Mouse (Mus musculus) megakaryocyte, embryonic 14.5 days (primary cell): ENCODE data around the gene Hip1r. TPM values are rescaled to one million over a fixed set of nuclear protein-coding genes. Genes with fewer than 3 reads are reported as not detected.
A peak's percentile ranks its signal among the peaks of the same experiment; 100 is the strongest.

Experiments
- H3K27me3 ChIP-seq: replicated peaks from 2 replicates; pipeline ENCODE3; 2012; ENCODE audit warnings: inconsistent platforms
- H3K36me3 ChIP-seq: replicated peaks from 2 replicates; pipeline ENCODE3; 2012; ENCODE audit warnings: low read length, inconsistent platforms, mixed read lengths
- H3K4me1 ChIP-seq: 2 replicates; pipeline ENCODE4 v1.6.1; 2012; ENCODE audit warnings: inconsistent platforms
- H3K4me3 ChIP-seq: replicated peaks from 2 replicates; pipeline ENCODE3; 2012; ENCODE audit warnings: moderate library complexity, mild to moderate bottlenecking, inconsistent platforms
- H3K9me3 ChIP-seq: 2 replicates; pipeline ENCODE4 v1.6.1; 2012; ENCODE audit warnings: inconsistent platforms
- FLI1 ChIP-seq: IDR thresholded peaks from 2 replicates; pipeline ENCODE4 v1.6.1; 2012; ENCODE audit warnings: low read length, inconsistent platforms, mixed read lengths
- GATA1 ChIP-seq: IDR thresholded peaks from 3 replicates; pipeline ENCODE4 v1.6.1; 2012; ENCODE audit warnings: mixed read lengths, low read length, inconsistent platforms, borderline replicate concordance
- polyA plus RNA-seq: library from polyadenylated mRNA; stranded (reverse); fragments of >175 nt; gene quantifications from 2 replicates; pipeline ENCODE4 v1.2.3, GENCODE M21; 2012; ENCODE audit warnings: low replicate concordance; ENCODE audit not compliant: insufficient read depth

Hip1r gene
- polyA plus RNA-seq, 1 experiment: 11.0 TPM

DNA sequence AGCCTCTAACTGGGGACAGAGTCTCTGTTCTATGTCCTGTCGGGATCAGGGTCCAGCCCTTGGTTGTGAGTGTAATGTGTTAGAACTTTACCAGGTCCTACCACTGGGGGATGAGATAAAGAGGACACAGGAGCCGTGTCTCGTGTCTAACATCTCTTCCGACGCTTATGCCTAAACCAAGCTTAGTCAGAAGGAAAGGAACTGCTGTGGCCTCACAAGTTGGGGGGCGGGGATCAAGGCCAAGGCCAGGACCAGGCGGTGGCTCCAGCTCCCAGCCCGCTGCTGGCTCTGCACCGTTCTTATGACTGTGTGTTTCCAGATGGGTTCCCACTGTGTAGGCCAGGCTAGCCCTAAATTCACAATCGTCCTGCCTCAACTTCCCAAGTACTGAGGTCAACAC, 39.5 kb downstream of the Hip1r start:
- H3K4me3 ChIP-seq: peak overlapping the region; percentile 89
- H3K4me1 ChIP-seq: peaks cover 97% of the 10 kb centered on the region
- TF ChIP-seq GATA1: no peak
- TF ChIP-seq FLI1: no peak
- no peaks in the 10 kb centered on the region for H3K27me3 ChIP-seq
- peaks cover 93% of the 10 kb centered on the region for H3K36me3 ChIP-seq
- no peaks in the 10 kb centered on the region for H3K9me3 ChIP-seq

DNA sequence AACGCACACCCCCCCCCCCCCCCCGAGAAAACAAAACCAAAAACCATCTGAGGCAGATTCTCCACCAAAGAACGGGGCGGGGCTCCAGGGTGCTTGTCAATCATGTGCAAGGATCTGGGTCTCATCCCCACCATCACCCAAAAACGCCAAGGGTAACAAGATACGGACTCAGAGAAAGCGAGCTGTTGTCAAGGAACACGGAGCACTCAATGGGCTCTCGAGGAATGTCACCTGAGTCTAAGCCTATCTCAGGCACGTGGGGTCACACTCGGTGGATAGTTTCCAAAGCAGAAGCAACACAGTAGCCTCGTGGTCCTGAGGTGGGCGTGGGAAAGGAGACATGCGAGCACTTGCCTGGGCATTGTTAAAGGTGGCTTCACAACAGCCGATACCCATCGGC, 40.3 kb downstream of the Hip1r start:
- Histone ChIP-seq H3K27me3 (no peaks in the 10 kb centered on the region), H3K9me3 (no peaks in the 10 kb centered on the region), H3K4me1 (peaks cover 98% of the 10 kb centered on the region), H3K4me3 (peak overlapping the region; percentile 57), H3K36me3 (peaks cover 88% of the 10 kb centered on the region)
- TF ChIP-seq GATA1 (no peak), FLI1 (no peak)

DNA sequence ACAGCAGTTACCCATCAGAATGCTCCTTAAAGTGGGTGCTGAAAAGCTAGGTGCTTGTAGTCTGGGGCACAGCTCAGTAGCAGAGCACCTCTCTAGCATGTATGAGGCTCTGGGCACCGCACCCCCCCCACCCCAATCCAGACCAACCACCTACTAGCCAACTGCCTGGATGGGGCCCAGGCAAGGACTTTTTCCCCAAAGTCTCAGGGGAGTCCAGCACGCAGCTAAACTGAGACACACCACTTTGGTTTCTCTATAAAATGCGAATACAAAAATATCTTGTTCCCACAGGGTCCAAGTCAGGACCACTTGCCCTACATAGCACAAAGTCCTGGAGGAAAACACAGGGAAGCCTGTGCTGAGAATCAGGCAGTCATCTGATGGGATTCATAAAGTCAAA, 40.8 kb downstream of the Hip1r start:
- Histone ChIP-seq H3K4me3 (peak overlapping the region; percentile 57), H3K36me3 (peaks cover 83% of the 10 kb centered on the region), H3K4me1 (peaks cover 98% of the 10 kb centered on the region), H3K27me3 (no peaks in the 10 kb centered on the region), H3K9me3 (no peaks in the 10 kb centered on the region)
- TF ChIP-seq FLI1: no peak
- TF ChIP-seq GATA1: no peak

DNA sequence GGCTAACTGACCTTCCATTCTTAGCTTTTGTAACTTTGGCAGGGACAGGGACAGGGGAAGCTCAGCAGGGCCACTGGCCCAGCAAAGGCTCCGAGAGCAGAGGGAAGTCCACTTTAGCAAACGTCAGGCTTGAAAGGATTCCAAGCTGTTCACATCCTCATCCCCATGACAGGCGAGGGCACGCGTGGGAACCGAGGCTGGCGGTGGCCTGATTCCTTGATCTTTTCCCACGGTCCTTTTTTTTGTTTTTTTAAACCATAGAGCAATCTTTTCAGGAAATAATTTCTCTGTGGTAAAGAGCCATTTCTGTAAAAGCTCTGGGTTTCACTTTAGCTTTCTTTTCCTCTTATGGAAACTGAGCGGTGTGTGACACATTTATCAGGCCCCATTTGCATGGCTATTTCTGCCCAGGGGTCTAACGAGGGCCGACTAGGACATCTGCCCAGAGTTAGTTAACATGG, 41.4 kb downstream of the Hip1r start:
- Histone ChIP-seq H3K4me3 (peak overlapping the region; percentile 81), H3K27me3 (no peaks in the 10 kb centered on the region), H3K36me3 (peaks cover 80% of the 10 kb centered on the region), H3K9me3 (no peaks in the 10 kb centered on the region), H3K4me1 (peaks cover 100% of the 10 kb centered on the region)
- TF ChIP-seq FLI1 (no peak), GATA1 (no peak)

DNA sequence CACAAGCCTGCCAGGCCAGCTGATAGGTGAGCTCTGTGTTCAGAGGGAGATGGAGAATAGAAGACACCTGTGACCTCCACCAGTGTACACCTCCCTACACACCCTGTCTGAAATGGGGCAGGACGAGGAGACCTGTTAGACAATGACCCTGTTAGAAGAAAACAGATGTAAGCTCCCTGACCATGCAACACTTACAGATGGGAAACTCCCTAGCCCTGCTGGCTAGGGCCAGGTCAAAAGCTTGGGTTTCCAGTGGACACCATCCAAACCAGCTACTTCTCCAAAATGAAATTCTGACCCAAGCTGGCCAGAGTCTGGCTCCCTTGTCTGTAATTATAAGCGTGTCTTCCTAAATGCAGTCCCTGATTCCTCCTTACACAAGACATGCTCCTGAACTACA, 42.3 kb downstream of the Hip1r start:
- Histone ChIP-seq H3K36me3 (peaks cover 80% of the 10 kb centered on the region), H3K4me1 (peaks cover 100% of the 10 kb centered on the region), H3K27me3 (no peaks in the 10 kb centered on the region)

DNA sequence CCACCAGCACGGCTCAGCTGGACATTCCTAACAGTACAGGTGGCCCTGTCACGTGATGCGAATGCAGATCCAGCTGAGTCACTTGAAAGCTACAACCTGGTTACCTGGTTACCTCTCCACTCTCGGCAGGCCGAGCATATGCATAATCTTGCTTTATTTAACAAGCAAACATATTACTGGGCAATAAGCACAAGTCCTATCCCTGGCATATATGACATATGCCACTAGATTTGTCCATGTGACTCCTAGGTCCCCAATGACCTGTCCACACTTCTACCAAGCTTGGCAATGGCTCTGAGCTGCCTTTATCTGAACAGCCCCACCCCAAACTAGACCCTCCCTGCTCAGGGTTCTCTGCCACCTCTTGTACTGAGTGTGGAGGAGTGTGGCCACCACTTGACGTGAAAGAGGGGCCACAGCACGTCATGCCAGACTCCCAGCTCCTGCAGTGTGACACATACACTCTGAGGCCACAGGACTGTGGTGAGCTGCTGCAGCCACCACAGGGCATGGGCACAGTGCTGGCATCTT, 42.9 kb downstream of the Hip1r start:
- H3K4me3 ChIP-seq: peak overlapping the region; percentile 89
- H3K4me1 ChIP-seq: peaks cover 100% of the 10 kb centered on the region
- H3K27me3 ChIP-seq: no peaks in the 10 kb centered on the region
- H3K9me3 ChIP-seq: no peaks in the 10 kb centered on the region
- TF ChIP-seq GATA1 (no peak), FLI1 (no peak)
- H3K36me3 ChIP-seq: peaks cover 81% of the 10 kb centered on the region

More for the DNA sequence above, 42.3 kb downstream of the Hip1r start:
- TF ChIP-seq FLI1 (no peak), GATA1 (no peak)
- Histone ChIP-seq H3K4me3 (peak overlapping the region; percentile 81), H3K9me3 (no peaks in the 10 kb centered on the region)

DNA sequence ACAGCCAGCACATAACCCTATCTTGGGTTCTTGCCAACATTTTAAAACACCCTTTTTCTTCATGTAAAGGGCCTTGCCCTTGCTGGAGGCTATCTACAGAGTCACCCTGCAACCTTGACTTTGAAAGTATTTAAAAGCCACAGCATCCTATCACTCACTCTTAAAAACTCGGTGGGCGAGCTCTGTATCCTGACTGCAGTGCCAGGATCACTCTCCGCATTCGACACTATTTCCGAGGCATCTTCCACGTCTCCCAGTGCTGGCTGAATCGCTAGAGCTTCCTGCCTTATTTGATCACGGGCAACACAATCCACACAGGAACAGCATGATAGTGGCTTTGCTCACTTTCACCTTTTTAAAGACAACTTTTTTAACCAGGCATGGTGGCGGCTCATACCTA, 44.5 kb downstream of the Hip1r start:
- TF ChIP-seq GATA1 (no peak), FLI1 (no peak)
- H3K4me3 ChIP-seq: peak overlapping the region; percentile 89
- no peaks in the 10 kb centered on the region for H3K27me3 ChIP-seq
- H3K36me3 ChIP-seq: peaks cover 79% of the 10 kb centered on the region
- H3K9me3 ChIP-seq: no peaks in the 10 kb centered on the region
- peaks cover 100% of the 10 kb centered on the region for H3K4me1 ChIP-seq

DNA sequence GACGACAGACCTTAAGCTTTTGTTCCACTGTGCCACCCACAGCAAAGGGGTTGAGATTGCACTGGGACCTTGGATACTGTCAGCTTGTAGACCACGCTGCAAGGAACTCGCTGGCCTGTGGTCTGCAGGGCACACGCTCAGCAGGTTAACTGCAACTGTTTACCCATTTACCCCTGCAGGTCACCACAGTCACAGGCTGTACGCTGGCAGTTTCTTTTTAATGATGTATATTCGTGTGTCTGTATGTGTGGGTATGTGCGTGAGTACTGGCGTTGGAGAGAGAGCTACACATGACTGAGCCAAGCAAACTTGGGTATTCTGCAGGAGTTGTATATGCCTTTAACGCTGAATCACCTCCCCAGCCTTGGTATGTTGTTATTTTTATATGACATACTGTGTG, 45.2 kb downstream of the Hip1r start:
- Histone ChIP-seq H3K36me3 (peaks cover 78% of the 10 kb centered on the region), H3K4me1 (peaks cover 100% of the 10 kb centered on the region), H3K4me3 (peak overlapping the region; percentile 89), H3K27me3 (no peaks in the 10 kb centered on the region), H3K9me3 (no peaks in the 10 kb centered on the region)
- no peak for TF ChIP-seq GATA1
- no peak for TF ChIP-seq FLI1

DNA sequence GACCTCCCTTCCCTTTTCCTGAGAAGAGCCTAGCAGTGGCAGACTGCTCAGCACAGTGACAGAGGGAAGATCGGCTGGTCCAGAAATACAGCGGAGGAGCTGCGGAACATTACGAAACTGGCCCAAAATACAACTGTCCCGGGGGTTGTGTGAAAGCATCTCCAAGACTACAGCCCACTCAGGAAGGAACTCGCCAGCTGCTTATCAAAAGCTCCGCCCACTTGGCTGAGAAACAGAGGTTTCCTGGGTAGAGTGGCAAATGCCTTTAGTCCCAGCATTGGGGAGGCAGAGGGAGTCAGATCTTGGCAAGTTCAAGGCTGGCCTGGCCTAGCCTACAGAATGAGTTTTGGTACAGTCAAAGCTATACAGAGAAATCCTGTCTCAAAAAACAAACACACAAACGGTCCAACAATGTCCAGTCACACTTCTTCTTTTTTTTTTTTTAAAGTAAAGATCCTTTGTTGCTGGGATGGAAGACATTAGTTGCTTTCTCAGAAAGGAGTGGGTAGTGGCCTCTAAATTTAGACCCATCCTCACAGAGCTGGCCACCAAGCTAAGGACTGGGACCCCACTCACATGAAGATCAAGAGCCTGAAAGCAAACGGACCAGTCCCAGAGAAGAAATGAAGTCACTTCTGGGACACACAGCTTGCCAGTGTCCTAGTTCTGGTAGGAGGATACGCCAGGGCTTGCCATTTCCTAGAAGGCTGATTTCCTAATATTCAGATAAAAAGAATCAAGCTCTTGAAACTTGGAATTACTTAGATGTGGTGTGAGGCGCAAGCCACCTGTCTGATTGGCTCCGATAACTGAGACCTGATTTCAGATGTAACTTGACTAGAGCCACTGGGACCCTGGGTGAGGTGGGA, 46.2 kb downstream of the Hip1r start:
- Histone ChIP-seq H3K4me1 (peaks cover 100% of the 10 kb centered on the region), H3K4me3 (peak overlapping the region; percentile 89), H3K9me3 (no peaks in the 10 kb centered on the region), H3K27me3 (no peaks in the 10 kb centered on the region), H3K36me3 (peaks cover 77% of the 10 kb centered on the region)
- TF ChIP-seq GATA1: peak; percentile 82; the same call in 2 of the 3 replicates
- peak; percentile 85; the same call in 1 of the 2 replicates for TF ChIP-seq FLI1

DNA sequence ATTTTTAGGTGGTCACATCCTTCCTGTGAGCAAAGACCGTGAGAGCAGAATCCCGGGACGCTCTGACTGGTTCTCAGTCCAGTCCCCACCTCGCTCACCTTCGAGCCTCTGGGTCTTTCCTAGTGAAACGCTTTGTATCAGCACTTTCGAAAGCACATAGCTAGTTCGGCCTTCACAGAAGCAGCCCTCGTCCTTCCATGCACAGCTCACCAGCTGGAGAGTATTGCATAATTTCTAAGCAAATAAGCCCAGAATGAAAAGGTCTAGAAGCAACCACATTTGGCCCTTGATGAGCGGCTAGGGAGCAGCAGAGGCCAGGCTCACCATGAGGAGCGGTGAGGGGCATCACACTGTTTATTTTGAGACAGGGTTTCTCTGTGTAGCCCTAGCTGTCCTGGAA, 47.7 kb downstream of the Hip1r start:
- Histone ChIP-seq H3K27me3 (no peaks in the 10 kb centered on the region), H3K4me3 (peak overlapping the region; percentile 54), H3K9me3 (no peaks in the 10 kb centered on the region), H3K36me3 (peaks cover 81% of the 10 kb centered on the region), H3K4me1 (peaks cover 100% of the 10 kb centered on the region)
- TF ChIP-seq FLI1: no peak
- no peak for TF ChIP-seq GATA1
